Mouse (Mus musculus) kidney, adult 2 months (tissue): ENCODE measurements around the gene Raver1.

Source experiments
- CTCF ChIP-seq: fragments of 200-500 bp; conservative IDR thresholded peaks from 2 replicates; pipeline ENCODE4 v1.5.1; 2011; ENCODE audit warnings: low read depth, mild to moderate bottlenecking, control low read depth, low read length, moderate library complexity, mixed read lengths; ENCODE audit not compliant: insufficient read depth, insufficient read length
- POLR2A ChIP-seq: fragments of 200-500 bp; IDR thresholded peaks from one replicate; pipeline ENCODE4 v1.6.1; 2011; ENCODE audit warnings: low read depth, low read length, control low read depth

- TF ChIP-seq CTCF (no peak), POLR2A (no peak)
These were observed 15.9 kb upstream of the Raver1 start for GRCm38 (mm10) chr9:21107607-21108237.
